Mouse (Mus musculus): Measurements from ENCODE around the gene Gli3. TPM values are rescaled to one million over a fixed set of nuclear protein-coding genes. Genes with fewer than 3 reads are reported as not detected.
A peak's percentile ranks its signal among the peaks of the same experiment; 100 is the strongest.

Gli3 gene
- polyA plus RNA-seq, 1 experiment from 2014 or later, result 19.4 TPM

- whole genome bisulfite sequencing, result 71% methylated on average over 6 of the region's 6 CpGs
- Histone ChIP-seq H3K4me2 (replicated peaks; ENCODE audit: low read depth, low read length) (no peak overlapping the region), H3K9me3 (ENCODE audit: control insufficient read depth, low read length) (no peaks in the 10 kb centered on the region), H3K36me3 (ENCODE audit: control insufficient read depth, insufficient read depth, low read length) (no peaks in the 10 kb centered on the region), H3K4me3 (ENCODE audit: low read length) (no peak overlapping the region), H3K27me3 (ENCODE audit: control insufficient read depth, insufficient read depth, low read length) (no peaks in the 10 kb centered on the region), H3K4me1 (ENCODE audit: control insufficient read depth, insufficient read depth, low read length) (peaks cover 15% of the 10 kb centered on the region), H3K27ac (ENCODE audit: low read depth, low read length) (no peak overlapping the region), H3K9ac (ENCODE audit: low read depth, low read length) (no peak overlapping the region)
- no peak for ATAC-seq (ENCODE audit: low FRiP score, low TSS enrichment)
Observed at GRCm38 (mm10) chr13:15590326-15590933, 127.4 kb downstream of the Gli3 start.

GRCm38 (mm10) chr13:15596667-15597066 is 133.6 kb downstream of the Gli3 start:
- Histone ChIP-seq H3K4me2 (replicated peaks; ENCODE audit: low read depth, low read length) (no peak overlapping the region), H3K27ac (ENCODE audit: low read depth, low read length) (no peak overlapping the region), H3K9ac (ENCODE audit: low read depth, low read length) (no peak overlapping the region), H3K36me3 (ENCODE audit: control insufficient read depth, insufficient read depth, low read length) (no peaks in the 10 kb centered on the region), H3K27me3 (ENCODE audit: control insufficient read depth, insufficient read depth, low read length) (no peaks in the 10 kb centered on the region), H3K4me3 (ENCODE audit: low read length) (no peak overlapping the region), H3K4me1 (ENCODE audit: control insufficient read depth, insufficient read depth, low read length) (no peaks in the 10 kb centered on the region; the same call in 1 of the 2 replicates), H3K9me3 (ENCODE audit: control insufficient read depth, low read length) (no peaks in the 10 kb centered on the region)
- no peak for ATAC-seq (ENCODE audit: low FRiP score, low TSS enrichment)
- 47% methylated on average over 5 of the region's 5 CpGs for WGBS

GRCm38 (mm10) chr13:15599741-15600140 is 136.7 kb downstream of the Gli3 start:
- Histone ChIP-seq H3K4me2 (replicated peaks; ENCODE audit: low read depth, low read length) (no peak overlapping the region), H3K9me3 (ENCODE audit: control insufficient read depth, low read length) (no peaks in the 10 kb centered on the region), H3K27me3 (ENCODE audit: control insufficient read depth, insufficient read depth, low read length) (no peaks in the 10 kb centered on the region), H3K4me3 (ENCODE audit: low read length) (no peak overlapping the region), H3K27ac (ENCODE audit: low read depth, low read length) (no peak overlapping the region), H3K36me3 (ENCODE audit: control insufficient read depth, insufficient read depth, low read length) (no peaks in the 10 kb centered on the region), H3K4me1 (ENCODE audit: control insufficient read depth, insufficient read depth, low read length) (peaks cover 13% of the 10 kb centered on the region), H3K9ac (ENCODE audit: low read depth, low read length) (no peak overlapping the region)
- WGBS, result 72% methylated on average over 2 of the region's 2 CpGs
- ATAC-seq (ENCODE audit: low FRiP score, low TSS enrichment), result no peak

- H3K4me2 ChIP-seq (replicated peaks; ENCODE audit: low read depth, low read length), result no peak overlapping the region
- WGBS, result 34% methylated on average over 5 of the region's 5 CpGs
- no peak overlapping the region for H3K27ac ChIP-seq (ENCODE audit: low read depth, low read length)
- H3K9ac ChIP-seq (ENCODE audit: low read depth, low read length), result no peak overlapping the region
- H3K4me3 ChIP-seq (ENCODE audit: low read length), result no peak overlapping the region
- ATAC-seq (ENCODE audit: low FRiP score, low TSS enrichment), result no peak
- H3K36me3 ChIP-seq (ENCODE audit: control insufficient read depth, insufficient read depth, low read length), result no peaks in the 10 kb centered on the region
- no peaks in the 10 kb centered on the region for H3K9me3 ChIP-seq (ENCODE audit: control insufficient read depth, low read length)
- H3K4me1 ChIP-seq (ENCODE audit: control insufficient read depth, insufficient read depth, low read length), result peaks cover 13% of the 10 kb centered on the region
- H3K27me3 ChIP-seq (ENCODE audit: control insufficient read depth, insufficient read depth, low read length), result no peaks in the 10 kb centered on the region
Observed at GRCm38 (mm10) chr13:15602161-15602560, 139.1 kb downstream of the Gli3 start.

- 8% methylated on average over 4 of the region's 4 CpGs for WGBS
- peak; percentile 71; the same call in 1 of the 2 replicates for ATAC-seq (ENCODE audit: low FRiP score, low TSS enrichment)
- no peak overlapping the region for H3K4me3 ChIP-seq (ENCODE audit: low read length)
- no peak overlapping the region for H3K4me2 ChIP-seq (replicated peaks; ENCODE audit: low read depth, low read length)
- no peaks in the 10 kb centered on the region for H3K27me3 ChIP-seq (ENCODE audit: control insufficient read depth, insufficient read depth, low read length)
- peaks cover 13% of the 10 kb centered on the region for H3K4me1 ChIP-seq (ENCODE audit: control insufficient read depth, insufficient read depth, low read length)
- no peaks in the 10 kb centered on the region for H3K9me3 ChIP-seq (ENCODE audit: control insufficient read depth, low read length)
- H3K36me3 ChIP-seq (ENCODE audit: control insufficient read depth, insufficient read depth, low read length), result no peaks in the 10 kb centered on the region
- H3K9ac ChIP-seq (ENCODE audit: low read depth, low read length), result no peak overlapping the region
- peak overlapping the region; percentile 2; the same call in 1 of the 2 replicates for H3K27ac ChIP-seq (ENCODE audit: low read depth, low read length)
Observed at GRCm38 (mm10) chr13:15602677-15603221, 139.7 kb downstream of the Gli3 start.

GRCm38 (mm10) chr13:15604074-15604473 is 141.0 kb downstream of the Gli3 start:
- no peak overlapping the region for H3K4me3 ChIP-seq (ENCODE audit: low read length)
- H3K4me2 ChIP-seq (replicated peaks; ENCODE audit: low read depth, low read length), result no peak overlapping the region
- no peaks in the 10 kb centered on the region for H3K9me3 ChIP-seq (ENCODE audit: control insufficient read depth, low read length)
- no peaks in the 10 kb centered on the region for H3K27me3 ChIP-seq (ENCODE audit: control insufficient read depth, insufficient read depth, low read length)
- H3K36me3 ChIP-seq (ENCODE audit: control insufficient read depth, insufficient read depth, low read length), result no peaks in the 10 kb centered on the region
- WGBS, result 51% methylated on average over 6 of the region's 6 CpGs
- ATAC-seq (ENCODE audit: low FRiP score, low TSS enrichment), result no peak
- H3K27ac ChIP-seq (ENCODE audit: low read depth, low read length), result no peak overlapping the region
- H3K4me1 ChIP-seq (ENCODE audit: control insufficient read depth, insufficient read depth, low read length), result peaks cover 13% of the 10 kb centered on the region
- H3K9ac ChIP-seq (ENCODE audit: low read depth, low read length), result no peak overlapping the region

- peaks cover 3% of the 10 kb centered on the region; the same call in 1 of the 2 replicates for H3K4me1 ChIP-seq (ENCODE audit: control insufficient read depth, insufficient read depth, low read length)
- H3K36me3 ChIP-seq (ENCODE audit: control insufficient read depth, insufficient read depth, low read length), result no peaks in the 10 kb centered on the region
- no peaks in the 10 kb centered on the region for H3K9me3 ChIP-seq (ENCODE audit: control insufficient read depth, low read length)
- H3K4me2 ChIP-seq (replicated peaks; ENCODE audit: low read depth, low read length), result no peak overlapping the region
- ATAC-seq (ENCODE audit: low FRiP score, low TSS enrichment), result no peak
- H3K4me3 ChIP-seq (ENCODE audit: low read length), result no peak overlapping the region
- H3K9ac ChIP-seq (ENCODE audit: low read depth, low read length), result no peak overlapping the region
- no peaks in the 10 kb centered on the region for H3K27me3 ChIP-seq (ENCODE audit: control insufficient read depth, insufficient read depth, low read length)
- H3K27ac ChIP-seq (ENCODE audit: low read depth, low read length), result no peak overlapping the region
- 59% methylated on average over 3 of the region's 3 CpGs for WGBS
Observed at GRCm38 (mm10) chr13:15617423-15617822, 154.4 kb downstream of the Gli3 start.

GRCm38 (mm10) chr13:15618051-15618692 is 155.1 kb downstream of the Gli3 start:
- Histone ChIP-seq H3K9ac (ENCODE audit: low read depth, low read length) (no peak overlapping the region), H3K27me3 (ENCODE audit: control insufficient read depth, insufficient read depth, low read length) (no peaks in the 10 kb centered on the region), H3K36me3 (ENCODE audit: control insufficient read depth, insufficient read depth, low read length) (no peaks in the 10 kb centered on the region), H3K27ac (ENCODE audit: low read depth, low read length) (no peak overlapping the region), H3K4me2 (replicated peaks; ENCODE audit: low read depth, low read length) (no peak overlapping the region), H3K9me3 (ENCODE audit: control insufficient read depth, low read length) (no peaks in the 10 kb centered on the region), H3K4me3 (ENCODE audit: low read length) (no peak overlapping the region), H3K4me1 (ENCODE audit: control insufficient read depth, insufficient read depth, low read length) (peaks cover 4% of the 10 kb centered on the region; the same call in 1 of the 2 replicates)
- ATAC-seq (ENCODE audit: low FRiP score, low TSS enrichment), result peak; percentile 66; the same call in 1 of the 2 replicates
- WGBS, result 67% methylated on average over 5 of the region's 5 CpGs

- Histone ChIP-seq H3K4me2 (replicated peaks; ENCODE audit: low read depth, low read length) (no peak overlapping the region), H3K27ac (ENCODE audit: low read depth, low read length) (no peak overlapping the region), H3K36me3 (ENCODE audit: control insufficient read depth, insufficient read depth, low read length) (no peaks in the 10 kb centered on the region), H3K4me3 (ENCODE audit: low read length) (no peak overlapping the region), H3K4me1 (ENCODE audit: control insufficient read depth, insufficient read depth, low read length) (peaks cover 16% of the 10 kb centered on the region), H3K9ac (ENCODE audit: low read depth, low read length) (no peak overlapping the region), H3K9me3 (ENCODE audit: control insufficient read depth, low read length) (no peaks in the 10 kb centered on the region), H3K27me3 (ENCODE audit: control insufficient read depth, insufficient read depth, low read length) (no peaks in the 10 kb centered on the region)
- ATAC-seq (ENCODE audit: low FRiP score, low TSS enrichment), result no peak
- 67% methylated on average over 7 of the region's 7 CpGs for WGBS
Observed at GRCm38 (mm10) chr13:15621009-15621408, 158.0 kb downstream of the Gli3 start.
